Mouse (Mus musculus): ENCODE measurements around the gene Gm37419.

Gene Gm37419

GRCm38 (mm10) chr16:23996342-23996741 is 8.1 kb downstream of the Gm37419 start:
- no peak for DNase-seq (ENCODE audit: low spot score)

- DNase-seq (ENCODE audit: low spot score): no peak
Measured at GRCm38 (mm10) chr16:23997228-23997627, 8.9 kb downstream of the Gm37419 start.

GRCm38 (mm10) chr16:23997912-23998311 is 9.6 kb downstream of the Gm37419 start:
- DNase-seq (ENCODE audit: low spot score): no peak

GRCm38 (mm10) chr16:24005928-24006327 is 17.6 kb downstream of the Gm37419 start:
- DNase-seq (ENCODE audit: low spot score): no peak

GRCm38 (mm10) chr16:24009891-24010290 is 21.6 kb downstream of the Gm37419 start:
- no peak for DNase-seq (ENCODE audit: low spot score)

GRCm38 (mm10) chr16:24011306-24011705 is 23.0 kb downstream of the Gm37419 start:
- no peak for DNase-seq (ENCODE audit: low spot score)

- no peak for DNase-seq (ENCODE audit: low spot score)
Measured at GRCm38 (mm10) chr16:24012066-24012465, 23.8 kb downstream of the Gm37419 start.

- no peak for DNase-seq (ENCODE audit: low spot score)
Measured at GRCm38 (mm10) chr16:24014378-24014777, 26.1 kb downstream of the Gm37419 start.

- DNase-seq (ENCODE audit: low spot score): no peak
Measured at GRCm38 (mm10) chr16:24016273-24016672, 28.0 kb downstream of the Gm37419 start.

GRCm38 (mm10) chr16:24016742-24017141 is 28.5 kb downstream of the Gm37419 start:
- DNase-seq (ENCODE audit: low spot score): no peak

GRCm38 (mm10) chr16:24021722-24022121 is 33.4 kb downstream of the Gm37419 start:
- DNase-seq (ENCODE audit: low spot score): no peak

GRCm38 (mm10) chr16:24022605-24023004 is 34.3 kb downstream of the Gm37419 start:
- no peak for DNase-seq (ENCODE audit: low spot score)

GRCm38 (mm10) chr16:24025442-24025841 is 37.2 kb downstream of the Gm37419 start:
- DNase-seq (ENCODE audit: low spot score): no peak

GRCm38 (mm10) chr16:24029965-24030672 is 41.8 kb downstream of the Gm37419 start:
- DNase-seq (ENCODE audit: low spot score): no peak

GRCm38 (mm10) chr16:24033259-24033658 is 45.0 kb downstream of the Gm37419 start:
- no peak for DNase-seq (ENCODE audit: low spot score)

- DNase-seq (ENCODE audit: low spot score): no peak
Measured at GRCm38 (mm10) chr16:24034450-24034849, 46.2 kb downstream of the Gm37419 start.

- no peak for DNase-seq (ENCODE audit: low spot score)
Measured at GRCm38 (mm10) chr16:24035767-24036166, 47.5 kb downstream of the Gm37419 start.

GRCm38 (mm10) chr16:24036398-24036797 is 48.1 kb downstream of the Gm37419 start:
- no peak for DNase-seq (ENCODE audit: low spot score)
